Mouse (Mus musculus) naive thymus-derived CD4-positive, alpha-beta T cell, adult 2 months (primary cell): ENCODE results near the gene Meis2.

Source experiments
- DNase-seq: peaks from one replicate; pipeline ENCODE4 v3.0.0-alpha.2; 2011; ENCODE audit warnings: low read depth

Meis2 gene

DNA sequence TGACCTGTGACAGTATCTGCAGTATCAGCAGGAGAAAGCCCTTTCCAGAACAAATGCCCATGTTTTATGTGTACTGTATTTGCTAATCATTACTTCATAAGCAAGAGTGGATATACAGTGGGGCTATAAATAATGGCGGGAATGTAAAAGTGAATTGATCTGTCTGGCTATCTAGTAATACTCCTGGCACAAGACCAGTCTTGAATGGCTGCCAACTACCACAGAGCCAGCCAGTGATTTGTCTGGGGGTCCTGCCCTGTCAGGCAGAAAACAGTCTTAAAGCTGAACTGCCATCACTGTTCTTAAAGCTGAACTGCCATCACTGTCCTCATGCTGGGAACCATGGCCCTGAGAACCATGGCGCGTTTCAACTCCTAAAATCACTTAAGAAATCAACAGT lies 169.9 kb downstream of the Meis2 start:
- DNase-seq = no peak

GRCm38 (mm10) chr2:115895256-115895655 lies 170.4 kb downstream of the Meis2 start:
- no peak for DNase-seq

DNA sequence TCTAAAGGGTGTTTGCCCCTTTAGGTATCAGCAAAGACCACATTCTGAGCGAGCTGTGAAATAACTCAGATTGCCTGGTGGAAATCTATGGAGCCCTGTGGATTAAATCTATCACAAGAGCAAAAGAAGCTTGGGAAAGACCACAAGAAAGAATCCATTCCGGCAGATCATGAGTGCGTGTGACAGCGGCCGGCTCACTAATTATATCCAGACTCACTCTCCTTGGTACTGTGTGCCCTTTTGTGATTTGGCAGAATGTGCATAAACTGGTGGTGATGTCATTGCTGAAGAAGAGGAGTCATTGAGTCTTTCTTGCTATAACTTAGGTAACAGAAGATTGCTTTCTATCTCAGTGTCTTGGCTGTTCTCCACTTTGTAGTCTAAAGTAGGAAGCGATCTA lies 172.5 kb downstream of the Meis2 start:
- DNase-seq = no peak

DNA sequence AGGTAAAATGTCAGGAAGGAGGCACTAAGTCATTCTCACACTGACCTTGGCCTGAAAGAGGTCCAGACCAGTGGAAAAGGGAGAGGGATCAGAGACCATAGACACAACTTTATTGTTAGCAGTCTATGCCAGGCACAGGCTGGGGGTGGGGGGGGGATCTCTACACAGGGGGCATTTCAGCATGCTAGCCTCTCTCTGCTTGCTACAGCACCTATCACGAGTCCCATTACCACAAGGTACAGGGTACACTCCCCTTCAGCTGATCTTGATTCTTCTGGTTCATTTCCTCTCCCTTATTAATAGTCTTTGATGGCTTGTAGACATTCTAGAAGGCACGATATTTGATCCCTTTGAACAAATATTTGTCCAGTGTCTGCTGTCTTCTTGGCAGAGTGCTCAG lies 174.9 kb downstream of the Meis2 start:
- DNase-seq = no peak

- DNase-seq = no peak
Measured at GRCm38 (mm10) chr2:115890030-115890429, 175.6 kb downstream of the Meis2 start.

DNA sequence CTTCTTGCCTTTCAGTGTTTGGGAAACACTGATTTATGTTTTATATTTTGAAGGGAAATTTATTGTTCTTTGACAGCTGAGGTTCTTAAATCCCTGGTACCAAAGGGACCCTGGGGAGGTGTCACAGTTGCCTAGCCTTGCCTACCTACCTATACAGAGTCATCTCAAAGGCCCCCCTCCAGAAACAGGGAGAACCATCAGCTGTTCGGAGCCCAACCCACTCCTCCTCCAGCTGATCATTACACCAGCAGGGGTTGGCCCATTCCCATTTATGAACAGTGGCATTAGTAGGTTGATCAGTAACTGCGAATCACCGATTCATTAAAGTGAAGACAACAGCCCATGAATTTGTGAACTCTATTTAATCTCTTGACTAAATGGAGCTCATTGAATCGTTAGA lies 176.4 kb downstream of the Meis2 start:
- no peak for DNase-seq

- DNase-seq = no peak
Measured at GRCm38 (mm10) chr2:115888336-115889077, 177.1 kb downstream of the Meis2 start.

GRCm38 (mm10) chr2:115887631-115888030 lies 178.0 kb downstream of the Meis2 start:
- DNase-seq = no peak

GRCm38 (mm10) chr2:115884184-115884583 lies 181.5 kb downstream of the Meis2 start:
- no peak for DNase-seq

DNA sequence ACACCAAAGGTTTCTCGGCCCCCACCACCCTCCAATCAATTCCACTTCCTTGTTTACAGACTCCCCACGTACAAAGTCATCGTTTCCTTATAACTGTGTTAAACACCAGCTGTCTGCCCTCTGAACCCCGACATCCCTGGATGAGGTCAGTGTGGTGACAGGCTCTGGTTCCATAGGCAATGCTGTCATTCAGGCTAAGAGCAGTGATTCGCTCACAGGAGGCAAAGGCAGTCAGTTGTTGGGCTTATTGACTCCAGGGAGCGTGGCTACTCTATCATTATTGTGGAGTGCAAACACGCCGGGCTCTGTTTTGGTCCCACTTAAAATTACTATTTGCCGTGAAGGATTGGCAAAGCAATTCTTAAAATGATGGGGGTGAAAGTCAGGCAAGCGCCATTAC lies 182.1 kb downstream of the Meis2 start:
- DNase-seq = no peak

GRCm38 (mm10) chr2:115875802-115876531 lies 189.7 kb downstream of the Meis2 start:
- no peak for DNase-seq

DNA sequence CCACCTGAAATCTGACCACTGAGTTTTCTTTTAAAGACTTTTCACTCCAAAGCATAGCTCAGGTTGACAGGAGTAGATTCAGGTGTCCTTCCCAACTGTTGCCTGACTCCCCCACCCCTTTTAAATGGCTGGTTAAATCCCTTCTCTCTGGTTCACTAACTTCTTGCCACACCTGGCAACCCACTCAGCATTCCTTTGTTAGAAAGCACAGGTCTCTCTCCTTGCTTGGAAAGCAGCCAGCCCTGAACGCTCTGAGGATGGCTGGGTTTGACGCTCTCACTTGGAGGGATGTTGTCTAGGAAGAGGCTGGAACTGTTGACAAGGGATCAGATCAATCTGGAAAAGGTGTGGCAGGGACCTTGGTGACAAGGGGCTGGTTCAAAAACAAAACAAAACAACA lies 192.8 kb downstream of the Meis2 start:
- DNase-seq = no peak

DNA sequence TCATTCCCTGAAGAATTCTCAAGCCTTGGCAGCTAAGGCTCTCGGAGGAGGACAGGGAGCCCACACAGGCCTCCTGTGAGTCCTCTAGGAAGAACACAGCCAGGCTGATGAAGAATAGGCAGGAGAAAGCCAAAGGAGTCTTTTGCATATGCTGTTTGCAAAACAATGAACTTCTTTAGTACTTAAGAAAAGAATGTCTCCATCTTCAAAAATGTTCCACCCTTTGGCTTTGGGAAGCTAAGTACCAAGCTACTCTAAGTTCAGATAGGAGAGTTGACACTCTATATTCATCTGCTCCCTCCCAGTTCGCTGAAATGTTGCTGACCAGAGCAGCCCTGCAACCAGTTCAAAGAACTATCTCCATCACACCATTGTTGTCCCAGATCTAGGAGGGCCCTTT lies 195.7 kb downstream of the Meis2 start:
- no peak for DNase-seq

DNA sequence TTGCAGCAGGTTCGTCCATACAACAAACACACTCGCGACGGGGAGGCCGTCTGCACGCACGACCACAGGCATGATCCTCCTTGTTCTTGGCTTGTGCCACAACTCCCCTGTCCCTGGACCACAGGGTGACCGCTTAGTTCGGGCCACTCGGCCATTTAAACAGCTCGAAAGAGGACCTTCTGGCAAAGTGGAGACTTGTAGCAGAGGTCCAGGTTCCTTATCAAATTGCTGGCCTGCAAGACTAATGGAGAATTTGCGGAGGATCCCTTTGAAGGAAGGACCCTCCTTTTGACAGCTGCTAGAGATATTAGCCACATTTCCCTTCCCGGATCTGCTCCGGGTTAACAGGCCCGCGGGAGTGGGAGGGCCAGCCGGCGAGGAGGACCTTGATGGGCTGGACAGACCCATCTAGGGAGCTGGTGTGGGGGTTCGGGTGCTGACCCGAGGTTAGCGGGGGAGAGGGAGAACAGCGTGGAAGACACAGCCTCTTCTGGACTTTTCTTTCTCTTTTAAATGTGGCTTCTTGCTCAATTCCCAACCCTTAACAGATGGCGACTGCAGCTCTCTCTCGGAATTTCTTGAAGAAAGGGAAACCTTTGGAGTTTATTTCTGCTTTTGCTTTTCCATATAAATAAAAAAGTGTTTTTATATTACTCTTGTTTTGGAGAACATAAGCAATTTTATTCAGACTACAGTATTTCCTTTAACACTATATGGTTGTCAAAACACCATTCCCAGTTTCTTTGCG lies 204.9 kb downstream of the Meis2 start:
- DNase-seq = no peak

DNA sequence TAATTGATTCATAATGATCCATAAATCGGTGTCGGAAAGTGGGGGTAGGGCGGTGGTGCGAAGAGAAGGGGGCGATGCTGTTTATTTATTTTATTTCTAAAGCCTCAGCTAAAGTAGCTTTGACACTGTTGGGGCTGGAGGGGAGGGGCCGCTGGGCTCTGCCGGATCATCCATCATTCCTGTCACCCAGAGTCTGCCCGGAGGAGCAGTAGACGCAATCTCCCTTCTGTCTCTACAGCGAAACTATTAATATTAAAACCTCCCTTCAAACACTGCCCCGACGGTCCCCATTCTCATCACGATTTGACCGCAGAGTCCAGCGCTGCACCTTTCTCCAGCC lies 205.5 kb downstream of the Meis2 start:
- no peak for DNase-seq

DNA sequence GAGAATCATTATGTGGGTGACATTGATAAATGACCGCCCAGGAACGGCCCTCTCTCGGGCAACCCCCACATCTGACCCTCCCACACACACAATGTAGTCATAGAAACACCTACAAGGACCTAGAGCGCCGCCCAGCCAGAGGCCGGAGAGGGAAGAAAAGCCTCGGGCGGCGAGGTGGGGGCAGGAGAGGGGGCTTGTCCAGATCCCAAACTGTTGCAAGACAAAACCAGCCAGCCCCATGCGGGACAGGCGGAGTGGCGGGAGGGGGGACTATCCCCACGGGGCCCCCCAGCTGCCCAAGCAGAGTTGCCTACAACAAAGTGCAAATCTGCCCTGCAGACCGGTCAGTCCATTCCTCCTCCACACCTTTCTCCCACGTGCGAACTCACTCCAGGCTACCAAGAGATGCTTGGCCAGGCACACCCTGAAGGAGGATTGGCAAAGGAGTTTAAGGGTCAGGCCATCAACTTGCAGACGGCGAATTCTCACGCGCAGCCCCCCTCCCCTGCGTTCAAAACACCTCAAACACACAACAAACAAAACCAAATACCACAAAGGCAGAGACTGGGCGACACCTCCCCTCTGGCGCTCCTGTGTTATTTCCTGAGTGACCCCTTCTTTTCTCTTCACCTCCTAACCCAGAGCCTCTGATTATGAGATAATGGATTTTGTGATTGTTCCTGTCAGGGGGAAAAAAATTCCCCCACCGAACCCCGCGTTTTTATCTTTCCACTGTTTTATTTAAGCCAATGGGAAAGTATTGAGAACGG lies 206.1 kb downstream of the Meis2 start:
- DNase-seq = no peak

- DNase-seq = no peak
Measured at GRCm38 (mm10) chr2:115858927-115859326, 206.7 kb downstream of the Meis2 start.

DNA sequence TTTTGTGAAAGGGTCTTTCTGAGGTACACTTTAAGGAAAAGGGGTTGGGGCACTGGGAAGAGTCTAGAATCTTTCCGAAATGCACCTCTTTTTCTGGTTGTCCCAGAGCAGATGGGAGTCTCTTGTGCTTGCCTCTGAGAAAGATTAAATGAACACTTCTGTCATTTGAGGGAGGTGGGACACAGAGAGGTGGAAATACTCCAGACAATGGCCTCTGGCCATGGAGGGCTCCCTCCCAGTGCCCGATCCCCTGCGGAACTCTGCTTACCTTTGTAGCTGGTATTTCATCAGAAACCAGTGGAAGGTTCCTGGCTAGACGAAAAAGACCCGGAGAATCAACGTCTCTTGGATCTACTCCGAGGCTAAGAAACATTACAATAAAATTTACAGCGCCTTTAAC lies 207.4 kb downstream of the Meis2 start:
- DNase-seq = no peak

- no peak for DNase-seq
Measured at GRCm38 (mm10) chr2:115857123-115858080, 208.2 kb downstream of the Meis2 start.

GRCm38 (mm10) chr2:115856401-115857073 lies 209.1 kb downstream of the Meis2 start:
- DNase-seq = no peak
